Mouse (Mus musculus): ENCODE measurements around the gene Tbc1d1. TPM values are rescaled to one million over a fixed set of nuclear protein-coding genes. Genes with fewer than 3 reads are reported as not detected.

The Tbc1d1 gene
- total and polyA plus RNA-seq, 2 experiments from 2014 or later: 5.9 to 20.5 TPM

GRCm38 (mm10) chr5:64263898-64264478, 107.9 kb downstream of the Tbc1d1 start:
- 84% methylated on average over 13 of the region's 13 CpGs for WGBS
- ATAC-seq (no peak), DNase-seq (no peak)
- Histone ChIP-seq H3K27ac (ENCODE audit: low read depth, low read length) (no peak overlapping the region), H3K27me3 (ENCODE audit: insufficient read depth, low read length) (no peaks in the 10 kb centered on the region), H3K9ac (no peak overlapping the region), H3K4me1 (ENCODE audit: insufficient read depth) (no peaks in the 10 kb centered on the region), H3K36me3 (ENCODE audit: insufficient read depth) (no peaks in the 10 kb centered on the region), H3K4me3 (ENCODE audit: low read depth, low read length) (no peak overlapping the region), H3K9me3 (ENCODE audit: low read length) (no peaks in the 10 kb centered on the region), H3K4me2 (ENCODE audit: low read depth) (no peak overlapping the region)
- TF ChIP-seq CTCF (IDR thresholded peaks at IDR 0.05; ENCODE audit: low read depth): no peak

DNA sequence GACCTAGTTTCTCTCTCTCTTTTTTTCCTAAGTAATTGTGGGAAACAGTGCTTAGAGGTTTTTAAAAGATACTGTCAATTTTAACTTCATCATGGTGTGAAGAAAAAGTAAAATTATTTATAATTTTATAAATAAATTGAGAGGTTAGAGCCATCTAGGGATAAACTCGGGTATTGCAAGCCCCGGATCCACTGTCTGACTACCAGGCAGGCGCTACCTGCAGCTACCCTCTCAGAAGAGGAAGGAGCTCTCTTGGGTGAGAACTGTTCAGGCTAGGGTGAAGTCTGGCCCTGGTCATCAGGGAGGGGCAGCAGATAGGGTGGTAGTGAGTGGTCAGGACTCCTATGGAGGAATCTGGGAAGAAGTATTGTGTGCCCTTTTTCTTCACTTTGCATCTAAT, 109.0 kb downstream of the Tbc1d1 start:
- Histone ChIP-seq H3K9ac (no peak overlapping the region), H3K27me3 (ENCODE audit: insufficient read depth, low read length) (no peaks in the 10 kb centered on the region), H3K27ac (ENCODE audit: low read depth, low read length) (no peak overlapping the region), H3K4me1 (ENCODE audit: insufficient read depth) (no peaks in the 10 kb centered on the region), H3K9me3 (ENCODE audit: low read length) (no peaks in the 10 kb centered on the region), H3K4me2 (ENCODE audit: low read depth) (no peak overlapping the region), H3K4me3 (ENCODE audit: low read depth, low read length) (no peak overlapping the region), H3K36me3 (ENCODE audit: insufficient read depth) (no peaks in the 10 kb centered on the region)
- DNase-seq (peak; percentile 62), ATAC-seq (no peak; the same call in 1 of the 2 replicates)
- TF ChIP-seq CTCF (IDR thresholded peaks at IDR 0.05; ENCODE audit: low read depth): peak; percentile 64
- 20% methylated on average over 3 of the region's 3 CpGs for WGBS

GRCm38 (mm10) chr5:64265906-64266305, 109.8 kb downstream of the Tbc1d1 start:
- ATAC-seq (no peak), DNase-seq (no peak)
- no peak overlapping the region for H3K27ac ChIP-seq (ENCODE audit: low read depth, low read length)
- H3K4me1 ChIP-seq (ENCODE audit: insufficient read depth): no peaks in the 10 kb centered on the region
- H3K9ac ChIP-seq: no peak overlapping the region
- no peak overlapping the region for H3K4me2 ChIP-seq (ENCODE audit: low read depth)
- H3K27me3 ChIP-seq (ENCODE audit: insufficient read depth, low read length): no peaks in the 10 kb centered on the region
- no peak overlapping the region for H3K4me3 ChIP-seq (ENCODE audit: low read depth, low read length)
- no peak for TF ChIP-seq CTCF (IDR thresholded peaks at IDR 0.05; ENCODE audit: low read depth)
- H3K36me3 ChIP-seq (ENCODE audit: insufficient read depth): no peaks in the 10 kb centered on the region
- no peaks in the 10 kb centered on the region for H3K9me3 ChIP-seq (ENCODE audit: low read length)
- WGBS: 89% methylated on average over 3 of the region's 3 CpGs

GRCm38 (mm10) chr5:64266534-64266933, 110.4 kb downstream of the Tbc1d1 start:
- 99% methylated on average over 2 of the region's 2 CpGs for WGBS
- Histone ChIP-seq H3K4me1 (ENCODE audit: insufficient read depth) (no peaks in the 10 kb centered on the region), H3K4me2 (ENCODE audit: low read depth) (no peak overlapping the region), H3K27me3 (ENCODE audit: insufficient read depth, low read length) (no peaks in the 10 kb centered on the region), H3K9me3 (ENCODE audit: low read length) (no peaks in the 10 kb centered on the region), H3K27ac (ENCODE audit: low read depth, low read length) (no peak overlapping the region), H3K36me3 (ENCODE audit: insufficient read depth) (no peaks in the 10 kb centered on the region), H3K9ac (no peak overlapping the region), H3K4me3 (ENCODE audit: low read depth, low read length) (no peak overlapping the region)
- DNase-seq: no peak
- no peak for ATAC-seq
- TF ChIP-seq CTCF (IDR thresholded peaks at IDR 0.05; ENCODE audit: low read depth): no peak

GRCm38 (mm10) chr5:64267279-64267678, 111.2 kb downstream of the Tbc1d1 start:
- Histone ChIP-seq H3K4me1 (ENCODE audit: insufficient read depth) (no peaks in the 10 kb centered on the region), H3K27ac (ENCODE audit: low read depth, low read length) (no peak overlapping the region), H3K9ac (no peak overlapping the region), H3K4me3 (ENCODE audit: low read depth, low read length) (no peak overlapping the region), H3K9me3 (ENCODE audit: low read length) (no peaks in the 10 kb centered on the region), H3K27me3 (ENCODE audit: insufficient read depth, low read length) (no peaks in the 10 kb centered on the region), H3K4me2 (ENCODE audit: low read depth) (no peak overlapping the region), H3K36me3 (ENCODE audit: insufficient read depth) (no peaks in the 10 kb centered on the region)
- 87% methylated on average over 9 of the region's 9 CpGs for WGBS
- ATAC-seq (no peak), DNase-seq (no peak)
- TF ChIP-seq CTCF (IDR thresholded peaks at IDR 0.05; ENCODE audit: low read depth): no peak

DNA sequence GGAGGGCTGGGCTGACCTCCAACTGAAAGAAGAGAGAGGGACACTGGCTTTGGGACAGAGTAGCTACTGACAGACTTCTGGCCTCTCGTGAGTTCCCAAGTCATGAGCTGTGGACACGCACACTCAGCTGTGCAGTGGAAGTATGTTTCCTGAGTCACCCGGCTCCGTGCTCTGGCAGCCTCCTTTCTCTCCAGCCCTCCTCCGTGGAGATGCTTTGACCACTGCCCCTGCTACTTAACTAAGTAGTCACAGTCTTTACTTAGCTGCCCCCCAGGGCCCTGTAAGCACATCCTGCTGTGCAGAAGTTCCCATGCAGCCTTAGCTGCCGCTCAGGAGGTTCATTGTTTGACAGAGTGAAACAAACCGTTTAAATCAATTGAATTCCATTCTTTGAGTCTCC, 113.6 kb downstream of the Tbc1d1 start:
- TF ChIP-seq CTCF (IDR thresholded peaks at IDR 0.05; ENCODE audit: low read depth): no peak
- WGBS: 23% methylated on average over 7 of the region's 7 CpGs
- H3K4me3 ChIP-seq (ENCODE audit: low read depth, low read length): no peak overlapping the region
- H3K27me3 ChIP-seq (ENCODE audit: insufficient read depth, low read length): no peaks in the 10 kb centered on the region
- H3K9me3 ChIP-seq (ENCODE audit: low read length): no peaks in the 10 kb centered on the region
- no peak overlapping the region for H3K4me2 ChIP-seq (ENCODE audit: low read depth)
- no peak overlapping the region for H3K9ac ChIP-seq
- H3K27ac ChIP-seq (ENCODE audit: low read depth, low read length): no peak overlapping the region
- no peaks in the 10 kb centered on the region for H3K4me1 ChIP-seq (ENCODE audit: insufficient read depth)
- ATAC-seq (no peak), DNase-seq (no peak)
- H3K36me3 ChIP-seq (ENCODE audit: insufficient read depth): no peaks in the 10 kb centered on the region

- H3K27me3 ChIP-seq (ENCODE audit: insufficient read depth, low read length): no peaks in the 10 kb centered on the region
- H3K4me1 ChIP-seq (ENCODE audit: insufficient read depth): no peaks in the 10 kb centered on the region
- DNase-seq (no peak), ATAC-seq (no peak)
- H3K9ac ChIP-seq: no peak overlapping the region
- WGBS: 84% methylated on average over 1 of the region's 1 CpGs
- TF ChIP-seq CTCF (IDR thresholded peaks at IDR 0.05; ENCODE audit: low read depth): no peak
- no peak overlapping the region for H3K27ac ChIP-seq (ENCODE audit: low read depth, low read length)
- no peaks in the 10 kb centered on the region for H3K9me3 ChIP-seq (ENCODE audit: low read length)
- H3K4me3 ChIP-seq (ENCODE audit: low read depth, low read length): no peak overlapping the region
- no peak overlapping the region for H3K4me2 ChIP-seq (ENCODE audit: low read depth)
- H3K36me3 ChIP-seq (ENCODE audit: insufficient read depth): no peaks in the 10 kb centered on the region
These were observed 117.4 kb downstream of the Tbc1d1 start for GRCm38 (mm10) chr5:64273517-64273916.

Measured in forebrain, postnatal 0 days (tissue).